Mouse (Mus musculus) layer of hippocampus, adult 9-11 months (tissue): ENCODE results near the gene Fam136a.
"Not testable (repeated sequence)": the region's sequence is repeated elsewhere in the genome, so short reads cannot be mapped to it uniquely, and the experiment has no call there.

Experiments used
- DNase-seq: peaks from one replicate; pipeline ENCODE4 v3.0.0; 2022

Fam136a gene

GRCm38 (mm10) chr6:86368479-86368878 is 3.0 kb downstream of the Fam136a start:
- DNase-seq, result no peak

DNA sequence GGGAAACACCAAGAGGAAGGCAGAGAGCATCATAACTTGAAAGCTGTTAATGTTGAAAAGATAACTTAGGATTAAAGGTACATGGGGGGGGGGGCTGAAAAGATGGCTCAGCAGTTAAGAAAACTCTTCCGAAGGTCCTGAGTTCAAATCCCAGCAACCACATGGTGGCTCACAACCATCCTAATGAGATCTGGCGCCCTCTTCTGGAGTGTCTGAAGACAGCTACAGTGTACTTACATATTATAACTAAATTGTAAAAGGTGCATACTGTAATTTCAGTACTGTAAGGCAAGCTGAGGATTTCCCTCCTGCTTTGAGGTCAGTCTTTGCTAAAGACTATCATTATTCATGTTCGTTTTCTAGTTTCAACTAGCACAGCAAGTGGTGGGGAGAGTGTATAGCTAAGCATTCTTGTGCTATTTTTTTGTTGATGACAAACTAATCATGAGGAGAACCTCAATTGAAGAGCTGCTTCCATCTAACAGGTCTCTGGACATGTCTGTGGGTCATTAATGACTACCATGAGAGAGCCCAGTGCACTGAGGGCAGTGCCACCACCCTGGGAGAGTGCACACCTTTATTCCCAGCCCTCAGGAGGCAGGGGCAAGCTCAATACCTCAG is 4.8 kb downstream of the Fam136a start:
- no peak for DNase-seq

- no peak for DNase-seq
Measured at GRCm38 (mm10) chr6:86370764-86371339, 5.4 kb downstream of the Fam136a start, which contains the start of gene Snrpg. Gene Snrpg (plus strand): TSS chr6:86371304.

DNA sequence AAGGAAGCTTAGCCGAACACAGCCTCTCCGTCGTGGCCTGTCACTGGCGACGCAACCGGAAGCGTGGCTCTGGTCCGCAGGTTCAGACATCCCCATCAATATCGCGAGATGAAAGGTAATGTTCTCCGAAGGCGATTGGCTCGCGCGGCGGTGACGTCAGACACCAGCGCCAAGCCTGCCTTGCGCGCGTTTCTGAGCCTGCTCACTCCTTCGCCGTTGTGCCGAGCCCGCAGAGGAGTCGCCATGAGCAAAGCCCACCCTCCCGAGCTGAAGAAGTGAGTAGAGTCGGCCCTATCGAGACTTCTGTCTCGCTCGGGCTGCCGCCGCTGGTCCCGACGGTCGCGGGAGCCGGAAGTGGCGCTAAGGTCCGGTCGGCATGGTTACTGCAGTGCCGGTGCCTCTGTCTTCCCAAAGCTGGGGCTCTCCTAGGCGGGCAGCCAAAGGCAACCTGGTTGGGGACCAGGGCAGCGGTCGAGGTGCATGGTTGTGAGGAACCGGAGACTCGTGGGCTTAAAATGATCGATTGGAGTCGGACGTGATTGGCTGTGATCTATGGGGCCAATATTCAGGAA is 6.0 kb downstream of the Fam136a start:
- DNase-seq, result peak; percentile 96

GRCm38 (mm10) chr6:86371950-86372516 is 6.6 kb downstream of the Fam136a start:
- no peak for DNase-seq

DNA sequence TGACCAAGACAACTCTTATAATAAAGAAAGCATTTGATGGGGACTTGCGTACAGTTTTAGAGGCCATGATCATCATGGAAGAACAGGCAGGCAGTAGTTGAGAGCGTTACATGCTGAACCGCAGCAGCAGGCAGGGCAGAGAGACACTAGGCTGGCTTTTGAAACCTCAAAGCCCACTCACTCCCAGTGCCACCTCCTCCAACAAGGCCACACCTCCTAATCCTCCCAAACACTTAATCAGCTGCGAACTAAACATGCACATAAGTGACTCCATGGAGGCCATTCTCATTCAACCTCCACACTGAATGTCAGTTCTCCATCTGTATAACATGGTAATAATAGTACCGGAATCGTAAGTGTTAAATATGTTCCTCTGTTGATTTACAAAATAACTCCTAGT is 8.1 kb downstream of the Fam136a start:
- no peak for DNase-seq

- DNase-seq, result no peak
Measured at GRCm38 (mm10) chr6:86378341-86378740, 12.9 kb downstream of the Fam136a start.

DNA sequence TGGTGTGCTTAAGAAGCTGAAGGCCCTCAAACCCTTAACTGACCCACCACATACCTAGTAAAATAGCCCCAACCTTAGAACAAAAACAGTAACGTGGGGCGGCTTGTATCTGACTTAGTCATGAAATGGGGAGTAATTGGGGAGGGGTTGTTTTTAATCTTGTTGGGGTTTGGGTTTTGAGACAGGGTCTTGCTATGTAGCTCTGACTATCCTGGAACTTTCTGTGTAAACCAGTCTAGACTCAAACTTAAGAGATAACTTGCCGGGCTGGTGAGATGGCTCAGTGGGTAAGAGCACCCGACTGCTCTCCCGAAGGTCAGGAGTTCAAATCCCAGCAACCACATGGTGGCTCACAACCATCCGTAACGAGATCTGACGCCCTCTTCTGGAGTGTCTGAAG is 14.7 kb downstream of the Fam136a start:
- not testable (repeated sequence) for DNase-seq

DNA sequence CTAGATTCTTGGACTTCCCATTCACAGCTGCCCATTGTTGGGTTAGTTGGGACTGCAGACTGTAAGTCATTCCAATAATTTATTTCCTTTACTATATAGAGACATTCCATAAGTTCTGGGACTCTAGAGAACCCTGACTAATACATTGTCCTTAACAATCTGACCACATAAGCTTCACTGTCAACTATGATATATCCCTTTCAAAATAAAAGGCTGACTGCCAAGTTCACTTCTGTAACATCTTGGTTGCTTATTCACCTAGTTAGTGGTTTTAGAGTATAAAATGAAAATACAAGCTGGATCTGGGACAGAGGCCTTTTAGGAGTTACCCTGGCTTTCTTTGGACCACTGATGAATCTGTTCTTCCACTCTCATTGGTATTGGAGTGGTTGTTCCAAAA is 17.1 kb downstream of the Fam136a start:
- no peak for DNase-seq

DNA sequence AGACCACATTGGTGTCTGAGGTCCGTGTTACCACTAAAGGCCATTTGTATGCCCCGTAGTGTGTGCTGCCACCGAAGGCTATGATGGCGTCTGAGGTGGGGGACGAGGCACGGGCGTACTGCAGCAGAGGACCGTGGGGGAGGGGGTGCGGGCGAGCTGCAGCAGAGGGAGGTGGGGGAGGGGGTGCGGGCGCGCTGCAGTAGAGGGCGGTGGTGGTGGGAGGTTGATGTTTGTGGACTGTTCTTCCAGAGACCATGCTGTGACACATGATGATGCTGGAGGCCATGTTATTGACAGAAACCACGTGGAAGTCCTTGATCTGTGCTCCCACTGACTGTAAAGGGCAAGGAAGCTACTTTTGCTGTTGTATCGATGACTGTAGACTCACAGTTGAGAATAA is 17.9 kb downstream of the Fam136a start:
- DNase-seq, result no peak

GRCm38 (mm10) chr6:86384692-86385091 is 19.2 kb downstream of the Fam136a start:
- DNase-seq, result no peak

GRCm38 (mm10) chr6:86385362-86386104 is 20.1 kb downstream of the Fam136a start:
- DNase-seq, result no peak

- DNase-seq, result no peak
Measured at GRCm38 (mm10) chr6:86387313-86387712, 21.9 kb downstream of the Fam136a start.

GRCm38 (mm10) chr6:86388461-86388860 is 23.0 kb downstream of the Fam136a start:
- no peak for DNase-seq

DNA sequence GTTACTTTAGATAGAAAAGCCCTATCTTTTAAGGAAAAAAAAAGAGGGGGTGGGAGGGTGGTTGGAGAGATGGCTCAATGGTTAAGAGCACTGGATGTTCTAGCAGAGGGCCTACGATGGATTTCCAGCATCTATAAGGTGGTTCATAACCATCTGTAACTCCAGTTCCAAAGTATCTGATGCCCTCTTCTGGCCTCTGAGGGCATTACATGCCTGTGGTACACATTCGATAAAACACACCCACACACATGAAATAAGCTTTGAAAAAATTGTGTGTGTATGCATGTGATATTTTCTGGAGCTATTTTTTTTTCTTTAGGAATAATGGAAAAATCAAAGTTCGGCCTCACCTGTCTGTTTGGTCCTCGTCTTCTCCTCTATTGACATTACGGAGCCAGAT is 25.9 kb downstream of the Fam136a start:
- DNase-seq, result no peak

DNA sequence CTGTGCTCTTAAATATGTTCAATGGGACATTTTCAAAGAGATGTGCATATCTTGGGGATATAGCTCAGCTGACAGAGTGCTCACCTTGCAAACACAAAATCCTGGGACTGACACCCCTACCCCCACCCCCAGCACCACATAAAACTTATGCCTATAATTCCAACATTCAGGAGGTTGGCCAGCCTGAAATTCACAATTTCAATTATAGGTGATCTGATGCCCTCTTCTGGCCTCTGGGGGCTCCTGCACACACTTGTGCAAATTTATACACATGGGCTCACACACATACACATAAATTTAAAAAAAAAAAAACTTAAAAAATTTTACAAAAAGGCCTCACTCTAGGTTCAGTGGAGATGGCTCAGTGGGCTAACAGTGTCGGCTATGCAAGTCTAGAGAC is 27.7 kb downstream of the Fam136a start:
- DNase-seq, result no peak

- no peak for DNase-seq
Measured at GRCm38 (mm10) chr6:86394078-86394720, 28.8 kb downstream of the Fam136a start.

DNA sequence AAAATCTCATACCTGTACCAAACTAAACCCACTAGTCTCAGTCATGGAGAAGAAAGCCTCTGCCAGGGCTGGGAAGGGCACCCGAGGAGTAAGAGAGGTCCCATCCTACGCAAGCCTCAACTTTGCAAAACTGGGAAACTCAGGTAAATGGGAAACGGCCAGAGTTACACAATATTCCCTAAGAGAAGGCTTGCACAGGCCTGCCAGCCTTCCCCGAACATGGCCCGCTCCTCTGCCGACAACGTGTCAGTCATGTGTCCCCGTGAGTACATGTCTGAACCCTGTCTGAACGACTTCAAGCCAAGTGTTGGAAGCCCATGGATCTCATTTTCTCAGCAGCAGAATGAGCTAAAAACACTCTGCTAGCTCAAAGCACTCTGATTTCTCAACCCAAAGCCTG is 29.6 kb downstream of the Fam136a start:
- no peak for DNase-seq

- no peak for DNase-seq
Measured at GRCm38 (mm10) chr6:86395969-86396368, 30.5 kb downstream of the Fam136a start.

DNA sequence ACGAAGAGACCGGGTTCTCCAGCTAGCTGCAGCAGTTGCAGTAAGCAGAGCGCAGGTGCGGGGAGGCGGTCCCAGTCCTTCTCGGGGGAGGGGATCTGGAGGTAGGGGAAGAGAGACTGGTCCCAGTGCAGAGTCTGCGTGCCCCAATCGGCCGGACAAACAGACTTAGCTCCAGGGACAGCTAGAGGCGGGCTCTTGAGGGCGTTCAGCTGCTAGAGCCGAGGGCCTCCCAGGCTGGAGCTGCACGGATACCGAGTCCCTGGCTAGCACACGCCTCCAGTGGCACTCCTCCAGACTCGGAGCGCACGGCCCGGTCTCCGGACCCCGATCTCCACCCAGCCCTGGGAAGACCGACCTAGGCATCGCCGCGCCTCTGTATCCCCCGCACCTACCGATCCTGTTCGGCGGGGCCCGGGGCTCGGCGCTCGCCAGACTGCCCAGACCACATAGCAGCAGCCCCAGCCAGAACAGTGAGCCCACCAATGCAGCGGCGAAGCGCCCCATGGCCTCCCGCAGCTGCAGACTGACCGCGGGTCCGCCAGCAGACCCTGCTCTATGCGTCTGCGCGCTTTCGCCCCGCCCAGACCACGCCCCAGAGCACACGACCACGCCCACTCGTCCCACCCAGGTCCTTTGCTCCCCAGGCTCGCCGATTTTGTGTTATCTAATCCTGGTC is 31.3 kb downstream of the Fam136a start, which contains the start of gene Pcyox1:
Pcyox1 (minus strand) TSS at position 574 of the 676 bp plus-strand sequence.
- DNase-seq, result peak; percentile 86

- no peak for DNase-seq
Measured at GRCm38 (mm10) chr6:86397257-86397980, 32.0 kb downstream of the Fam136a start.

DNA sequence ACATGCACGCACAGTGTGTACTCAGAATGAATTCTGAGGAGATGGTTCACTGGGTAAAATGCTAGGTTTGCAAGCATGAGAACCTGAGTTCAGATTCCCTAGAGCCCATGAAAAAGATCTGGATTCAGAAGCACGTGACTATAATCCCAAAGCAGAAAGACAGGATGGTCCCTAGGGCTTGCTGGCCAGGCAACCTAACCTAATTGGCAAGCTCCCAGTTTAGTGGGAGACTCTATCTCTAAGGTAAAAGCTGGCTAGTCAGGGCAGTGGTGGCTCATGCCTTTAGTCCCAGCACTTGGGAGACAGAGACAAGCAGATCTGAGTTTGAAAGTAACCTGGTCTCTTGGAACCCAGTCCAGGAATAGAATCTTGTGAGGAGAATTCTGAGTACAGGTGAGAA is 33.5 kb downstream of the Fam136a start:
- DNase-seq, result no peak
